Mouse (Mus musculus): ENCODE measurements around the gene Aptx. TPM values are rescaled to one million over a fixed set of nuclear protein-coding genes. Genes with fewer than 3 reads are reported as not detected.

Gene Aptx
- 2.8 TPM for polyA plus RNA-seq (2015; fragmentation: Illumina TruSeq; extraction: RNeasy Lipid Tissue Mini Kit (QIAGEN cat#74804); ENCODE audit: insufficient read depth, low read depth, low replicate concordance)

GRCm38 (mm10) chr4:40702797-40703709, at the start of gene Aptx:
TSS of gene Aptx (minus strand) at chr4:40703194.

GRCm38 (mm10) chr4:40722011-40722666, 19.1 kb upstream of the Aptx start, which contains the start of gene Dnaja1:
TSS of gene Dnaja1 (plus strand) at chr4:40722150.

Other genes starting within 250 kb of the Aptx start
- 5.4 TPM for gene Tmem215, start 231.0 kb downstream of the Aptx start, polyA plus RNA-seq (2015; fragmentation: Illumina TruSeq; extraction: RNeasy Lipid Tissue Mini Kit (QIAGEN cat#74804); ENCODE audit: insufficient read depth, low read depth, low replicate concordance)
- 38.2 TPM for gene Dnaja1, start 19.0 kb upstream of the Aptx start, polyA plus RNA-seq (2015; fragmentation: Illumina TruSeq; extraction: RNeasy Lipid Tissue Mini Kit (QIAGEN cat#74804); ENCODE audit: insufficient read depth, low read depth, low replicate concordance)
- 11.2 TPM for gene Smu1, start 54.7 kb upstream of the Aptx start, polyA plus RNA-seq (2015; fragmentation: Illumina TruSeq; extraction: RNeasy Lipid Tissue Mini Kit (QIAGEN cat#74804); ENCODE audit: insufficient read depth, low read depth, low replicate concordance)
- 8.5 TPM for gene B4galt1, start 150.8 kb upstream of the Aptx start, polyA plus RNA-seq (2015; fragmentation: Illumina TruSeq; extraction: RNeasy Lipid Tissue Mini Kit (QIAGEN cat#74804); ENCODE audit: insufficient read depth, low read depth, low replicate concordance)
- 5.2 TPM for gene Spink4, start 216.9 kb upstream of the Aptx start, polyA plus RNA-seq (2015; fragmentation: Illumina TruSeq; extraction: RNeasy Lipid Tissue Mini Kit (QIAGEN cat#74804); ENCODE audit: insufficient read depth, low read depth, low replicate concordance)
- gene Bag1, start 245.1 kb upstream of the Aptx start, polyA plus RNA-seq (2015; fragmentation: Illumina TruSeq; extraction: RNeasy Lipid Tissue Mini Kit (QIAGEN cat#74804); ENCODE audit: insufficient read depth, low read depth, low replicate concordance), result 69.8 TPM
- gene Chmp5, start 245.2 kb upstream of the Aptx start, polyA plus RNA-seq (2015; fragmentation: Illumina TruSeq; extraction: RNeasy Lipid Tissue Mini Kit (QIAGEN cat#74804); ENCODE audit: insufficient read depth, low read depth, low replicate concordance), result 23.0 TPM

All from pancreas, adult 10 weeks (tissue).